Mouse (Mus musculus): ENCODE measurements around the gene Gbgt1. TPM values are rescaled to one million over a fixed set of nuclear protein-coding genes. Genes with fewer than 3 reads are reported as not detected.

Gene Gbgt1
- polyA plus RNA-seq, 1 experiment from 2014 or later: 1.8 TPM

DNA sequence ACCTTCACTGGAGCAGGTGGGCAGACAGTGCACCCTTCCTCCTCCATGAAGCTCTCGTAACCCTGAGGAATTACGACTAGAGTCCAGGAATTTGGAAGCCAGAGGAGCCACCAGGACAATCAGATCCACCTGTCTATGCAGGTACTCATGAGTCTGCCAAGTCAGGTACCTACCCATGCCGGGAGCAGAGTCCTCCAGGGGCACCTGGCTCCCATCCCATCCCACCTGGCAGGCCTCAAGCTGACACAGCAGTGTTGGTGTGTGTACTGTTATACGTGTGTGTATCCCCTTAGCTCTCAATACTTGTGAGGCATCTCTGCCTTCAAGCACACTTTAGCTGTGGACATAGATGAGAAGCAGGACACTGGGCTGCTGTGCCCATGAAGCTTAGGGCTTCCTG is 25.5 kb downstream of the Gbgt1 start:
- H3K4me3 ChIP-seq: no peak overlapping the region
- H3K4me1 ChIP-seq: peaks cover 44% of the 10 kb centered on the region
- H3K36me3 ChIP-seq: no peaks in the 10 kb centered on the region
- no peaks in the 10 kb centered on the region for H3K9me3 ChIP-seq
- no peaks in the 10 kb centered on the region for H3K27me3 ChIP-seq
- 83% methylated on average over 4 of the region's 4 CpGs for WGBS
- no peak overlapping the region for H3K9ac ChIP-seq
- no peak for ATAC-seq (ENCODE audit: borderline replicate concordance, extremely low read depth, low FRiP score, low TSS enrichment)
- no peak overlapping the region for H3K4me2 ChIP-seq
- no peak overlapping the region for H3K27ac ChIP-seq

DNA sequence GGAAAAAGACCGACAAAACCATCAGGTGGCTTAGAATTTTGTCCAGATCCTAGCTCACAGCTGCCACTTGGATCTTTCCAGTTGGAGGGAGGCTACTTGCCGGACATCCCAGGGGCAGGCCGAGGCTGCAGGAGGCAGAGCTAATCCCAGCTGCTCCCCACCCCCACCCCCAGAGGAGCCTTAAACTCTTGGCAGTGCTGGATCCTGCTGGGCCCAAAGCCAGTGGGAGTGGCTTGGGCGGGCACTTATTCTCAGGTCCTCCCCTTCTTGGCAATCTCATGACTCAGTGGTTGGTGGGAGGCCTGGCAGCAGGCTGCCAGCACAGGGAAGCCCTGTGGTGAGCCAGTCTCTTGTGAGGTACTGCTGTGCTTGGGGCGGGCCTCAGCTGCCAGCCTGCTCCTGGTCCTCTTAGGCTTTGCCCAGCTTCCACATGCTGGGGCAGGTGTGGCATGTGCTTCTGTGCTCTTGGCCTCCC is 27.0 kb downstream of the Gbgt1 start:
- 13% methylated on average over 5 of the region's 5 CpGs for WGBS
- H3K4me3 ChIP-seq: no peak overlapping the region
- peak overlapping the region; percentile 7; the same call in 1 of the 2 replicates for H3K27ac ChIP-seq
- H3K9me3 ChIP-seq: no peaks in the 10 kb centered on the region
- no peak overlapping the region for H3K4me2 ChIP-seq
- no peaks in the 10 kb centered on the region for H3K27me3 ChIP-seq
- ATAC-seq (ENCODE audit: borderline replicate concordance, extremely low read depth, low FRiP score, low TSS enrichment): peak; percentile 77
- peaks cover 39% of the 10 kb centered on the region for H3K4me1 ChIP-seq
- no peak overlapping the region for H3K9ac ChIP-seq
- H3K36me3 ChIP-seq: no peaks in the 10 kb centered on the region

DNA sequence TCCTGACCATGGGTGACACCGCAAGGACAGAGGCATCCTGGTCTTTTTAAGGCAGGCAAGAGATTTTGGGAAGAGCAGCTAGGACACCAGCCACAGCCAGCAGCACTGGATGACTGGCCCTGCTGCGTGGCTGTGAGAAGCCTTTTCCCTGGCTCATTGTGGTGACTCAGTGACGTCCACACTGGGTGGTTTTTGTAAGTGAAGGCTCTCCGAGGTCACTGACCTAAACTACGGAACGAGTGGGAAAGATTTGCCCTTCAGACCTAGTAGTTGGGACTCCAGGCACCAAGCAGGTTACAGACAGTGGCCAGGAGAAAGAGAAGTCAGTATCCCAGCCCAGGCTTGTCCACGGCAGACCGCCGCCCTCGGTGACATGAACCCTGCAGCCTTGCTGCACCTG is 27.7 kb downstream of the Gbgt1 start:
- 80% methylated on average over 10 of the region's 10 CpGs for WGBS
- peaks cover 39% of the 10 kb centered on the region for H3K4me1 ChIP-seq
- no peak overlapping the region for H3K9ac ChIP-seq
- no peak for ATAC-seq (ENCODE audit: borderline replicate concordance, extremely low read depth, low FRiP score, low TSS enrichment)
- no peaks in the 10 kb centered on the region for H3K9me3 ChIP-seq
- peak overlapping the region; percentile 79; the same call in 1 of the 2 replicates for H3K27ac ChIP-seq
- no peaks in the 10 kb centered on the region for H3K27me3 ChIP-seq
- no peaks in the 10 kb centered on the region for H3K36me3 ChIP-seq
- H3K4me2 ChIP-seq: no peak overlapping the region
- H3K4me3 ChIP-seq: no peak overlapping the region

- no peak overlapping the region for H3K4me3 ChIP-seq
- 12% methylated on average over 11 of the region's 11 CpGs for WGBS
- peak overlapping the region; percentile 23; the same call in 1 of the 2 replicates for H3K4me2 ChIP-seq
- no peak overlapping the region for H3K9ac ChIP-seq
- peak; percentile 64 for ATAC-seq (ENCODE audit: borderline replicate concordance, extremely low read depth, low FRiP score, low TSS enrichment)
- H3K27me3 ChIP-seq: no peaks in the 10 kb centered on the region
- peak overlapping the region; percentile 79 for H3K27ac ChIP-seq
- H3K9me3 ChIP-seq: no peaks in the 10 kb centered on the region
- H3K36me3 ChIP-seq: no peaks in the 10 kb centered on the region
- peaks cover 40% of the 10 kb centered on the region for H3K4me1 ChIP-seq
Measured at GRCm38 (mm10) chr2:28525219-28525942, 28.7 kb downstream of the Gbgt1 start.

DNA sequence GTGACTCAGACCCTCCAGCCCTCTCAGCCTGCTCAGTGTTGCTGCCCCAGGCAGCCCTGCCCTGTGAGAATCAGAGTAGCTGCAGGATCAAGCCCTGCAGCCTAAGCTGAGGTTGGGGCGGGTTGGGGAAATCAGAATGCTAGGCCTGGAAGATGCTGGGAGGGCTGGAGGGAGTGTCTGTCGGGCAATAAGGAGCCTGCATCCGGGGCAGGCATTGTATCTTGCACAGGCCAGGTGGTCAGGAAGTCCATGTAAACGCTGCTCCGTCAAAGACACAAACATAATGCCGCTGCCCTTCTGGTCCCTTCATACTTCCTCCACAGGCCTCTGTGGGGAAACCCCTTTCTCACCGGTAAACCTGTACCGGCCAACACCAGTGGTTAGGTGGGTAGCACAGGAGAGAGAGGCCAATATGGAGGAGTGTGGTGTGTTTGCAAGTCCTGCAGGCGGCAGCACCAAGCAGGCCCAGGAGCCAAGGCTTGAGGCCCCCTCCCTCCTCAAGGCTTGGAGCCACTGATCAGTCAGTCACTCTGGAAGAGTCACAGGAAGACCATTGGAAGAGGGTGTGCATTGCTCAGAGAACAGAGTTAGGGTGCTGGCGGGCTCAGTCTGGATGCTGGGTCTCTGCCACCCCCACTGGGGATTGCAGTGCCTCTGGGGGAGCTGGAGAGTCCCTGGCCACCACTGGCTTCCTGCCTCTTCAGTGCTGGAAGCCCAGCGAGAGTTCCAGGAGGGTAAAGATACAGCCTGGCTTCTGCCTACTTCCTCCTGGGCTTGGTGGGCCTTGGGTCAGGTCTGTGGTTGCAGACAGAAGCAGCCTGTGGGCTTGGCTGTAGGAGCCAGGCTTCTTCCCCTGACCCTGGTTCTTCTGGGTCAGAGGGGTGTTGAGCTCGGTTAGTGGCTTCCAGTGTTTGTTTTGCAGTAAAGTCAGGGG is 29.5 kb downstream of the Gbgt1 start:
- Histone ChIP-seq H3K36me3 (no peaks in the 10 kb centered on the region), H3K27me3 (no peaks in the 10 kb centered on the region), H3K9ac (no peak overlapping the region), H3K27ac (peak overlapping the region; percentile 79), H3K9me3 (no peaks in the 10 kb centered on the region), H3K4me1 (peaks cover 43% of the 10 kb centered on the region), H3K4me3 (no peak overlapping the region), H3K4me2 (peak overlapping the region; percentile 19; the same call in 1 of the 2 replicates)
- 0 out of 2 replicates have a peak, but pooled peaks have one; percentile 2 for ATAC-seq (ENCODE audit: borderline replicate concordance, extremely low read depth, low FRiP score, low TSS enrichment)
- WGBS: 36% methylated on average over 12 of the region's 12 CpGs

- no peak overlapping the region for H3K27ac ChIP-seq
- H3K9ac ChIP-seq: no peak overlapping the region
- WGBS: 84% methylated on average over 20 of the region's 20 CpGs
- ATAC-seq (ENCODE audit: borderline replicate concordance, extremely low read depth, low FRiP score, low TSS enrichment): no peak
- H3K4me2 ChIP-seq: no peak overlapping the region
- no peaks in the 10 kb centered on the region for H3K27me3 ChIP-seq
- peaks cover 50% of the 10 kb centered on the region for H3K4me1 ChIP-seq
- no peak overlapping the region for H3K4me3 ChIP-seq
- no peaks in the 10 kb centered on the region for H3K36me3 ChIP-seq
- H3K9me3 ChIP-seq: no peaks in the 10 kb centered on the region
Measured at GRCm38 (mm10) chr2:28527436-28528353, 31.0 kb downstream of the Gbgt1 start.

GRCm38 (mm10) chr2:28528354-28528730 is 31.7 kb downstream of the Gbgt1 start:
- no peak overlapping the region for H3K4me2 ChIP-seq
- H3K4me3 ChIP-seq: no peak overlapping the region
- no peaks in the 10 kb centered on the region for H3K9me3 ChIP-seq
- WGBS: 83% methylated on average over 7 of the region's 7 CpGs
- H3K9ac ChIP-seq: no peak overlapping the region
- H3K27ac ChIP-seq: no peak overlapping the region
- H3K27me3 ChIP-seq: no peaks in the 10 kb centered on the region
- no peaks in the 10 kb centered on the region for H3K36me3 ChIP-seq
- peaks cover 51% of the 10 kb centered on the region for H3K4me1 ChIP-seq
- ATAC-seq (ENCODE audit: borderline replicate concordance, extremely low read depth, low FRiP score, low TSS enrichment): no peak

GRCm38 (mm10) chr2:28529856-28530255 is 33.2 kb downstream of the Gbgt1 start:
- Histone ChIP-seq H3K4me3 (no peak overlapping the region), H3K36me3 (no peaks in the 10 kb centered on the region), H3K4me2 (no peak overlapping the region), H3K9ac (no peak overlapping the region), H3K9me3 (no peaks in the 10 kb centered on the region), H3K4me1 (peaks cover 51% of the 10 kb centered on the region), H3K27me3 (no peaks in the 10 kb centered on the region), H3K27ac (no peak overlapping the region)
- ATAC-seq (ENCODE audit: borderline replicate concordance, extremely low read depth, low FRiP score, low TSS enrichment): no peak
- 72% methylated on average over 4 of the region's 4 CpGs for WGBS

DNA sequence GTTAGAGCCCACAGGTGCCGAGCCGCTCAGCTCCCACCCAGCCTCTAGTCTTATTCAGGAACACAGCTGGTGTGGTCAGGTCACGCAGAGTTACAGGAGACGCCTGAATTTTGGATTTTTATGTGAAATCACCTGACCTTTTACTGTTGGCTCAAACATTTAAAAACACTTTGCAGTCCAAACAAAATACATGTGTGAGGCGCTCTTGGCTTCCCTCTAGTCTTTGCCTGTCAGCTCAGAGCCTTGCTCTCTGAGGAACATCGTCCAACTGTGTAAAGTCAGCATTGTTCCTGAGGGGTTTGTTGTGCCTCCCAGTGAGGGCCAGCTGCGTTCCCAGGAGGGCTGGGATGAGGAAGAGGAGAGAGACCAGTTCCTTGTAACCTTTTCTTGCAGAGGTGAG is 33.6 kb downstream of the Gbgt1 start:
- Histone ChIP-seq H3K9ac (no peak overlapping the region; the same call in 1 of the 2 replicates), H3K9me3 (no peaks in the 10 kb centered on the region), H3K4me3 (no peak overlapping the region), H3K27ac (no peak overlapping the region), H3K4me1 (peaks cover 51% of the 10 kb centered on the region), H3K27me3 (no peaks in the 10 kb centered on the region), H3K4me2 (no peak overlapping the region), H3K36me3 (no peaks in the 10 kb centered on the region)
- no peak for ATAC-seq (ENCODE audit: borderline replicate concordance, extremely low read depth, low FRiP score, low TSS enrichment)
- WGBS: 62% methylated on average over 7 of the region's 7 CpGs

GRCm38 (mm10) chr2:28532938-28533771 is 36.5 kb downstream of the Gbgt1 start:
- Histone ChIP-seq H3K27me3 (no peaks in the 10 kb centered on the region), H3K4me2 (peak overlapping the region; percentile 90), H3K9me3 (no peaks in the 10 kb centered on the region), H3K36me3 (no peaks in the 10 kb centered on the region), H3K27ac (peak overlapping the region; percentile 83), H3K4me1 (peaks cover 62% of the 10 kb centered on the region), H3K9ac (peak overlapping the region; percentile 78), H3K4me3 (peak overlapping the region; percentile 74)
- WGBS: 3% methylated on average over 48 of the region's 49 CpGs
- ATAC-seq (ENCODE audit: borderline replicate concordance, extremely low read depth, low FRiP score, low TSS enrichment): peak; percentile 92
